Mouse (Mus musculus): Measurements from ENCODE around the gene Trabd.

Trabd gene

GRCm38 (mm10) chr15:89078208-89078836, 3.4 kb downstream of the Trabd start:
- DNase-seq (ENCODE audit: low spot score): no peak

- DNase-seq (ENCODE audit: low spot score): no peak
Measured at GRCm38 (mm10) chr15:89083906-89084305, 9.0 kb downstream of the Trabd start.

GRCm38 (mm10) chr15:89084826-89085225, 9.9 kb downstream of the Trabd start:
- DNase-seq (ENCODE audit: low spot score): no peak

- peak; percentile 63 for DNase-seq (ENCODE audit: low spot score)
Measured at GRCm38 (mm10) chr15:89088607-89089247, 13.8 kb downstream of the Trabd start, which contains the start of gene Selenoo. Selenoo (plus strand) TSS chr15:89089084.

- no peak for DNase-seq (ENCODE audit: low spot score)
Measured at GRCm38 (mm10) chr15:89089248-89090051, 14.5 kb downstream of the Trabd start.

- no peak for DNase-seq (ENCODE audit: low spot score)
Measured at GRCm38 (mm10) chr15:89090662-89091061, 15.7 kb downstream of the Trabd start.

GRCm38 (mm10) chr15:89092181-89092580, 17.3 kb downstream of the Trabd start:
- no peak for DNase-seq (ENCODE audit: low spot score)

- DNase-seq (ENCODE audit: low spot score): no peak
Measured at GRCm38 (mm10) chr15:89097450-89097849, 22.5 kb downstream of the Trabd start.

GRCm38 (mm10) chr15:89098616-89099015, 23.7 kb downstream of the Trabd start:
- DNase-seq (ENCODE audit: low spot score): no peak

- no peak for DNase-seq (ENCODE audit: low spot score)
Measured at GRCm38 (mm10) chr15:89100823-89101222, 25.9 kb downstream of the Trabd start.

- DNase-seq (ENCODE audit: low spot score): no peak
Measured at GRCm38 (mm10) chr15:89102646-89103045, 27.7 kb downstream of the Trabd start.

GRCm38 (mm10) chr15:89103921-89104320, 29.0 kb downstream of the Trabd start:
- no peak for DNase-seq (ENCODE audit: low spot score)

GRCm38 (mm10) chr15:89104425-89104824, 29.5 kb downstream of the Trabd start:
- no peak for DNase-seq (ENCODE audit: low spot score)

GRCm38 (mm10) chr15:89106073-89106472, 31.1 kb downstream of the Trabd start:
- no peak for DNase-seq (ENCODE audit: low spot score)

GRCm38 (mm10) chr15:89106976-89107375, 32.1 kb downstream of the Trabd start:
- no peak for DNase-seq (ENCODE audit: low spot score)

- DNase-seq (ENCODE audit: low spot score): no peak
Measured at GRCm38 (mm10) chr15:89110147-89110546, 35.2 kb downstream of the Trabd start.

- no peak for DNase-seq (ENCODE audit: low spot score)
Measured at GRCm38 (mm10) chr15:89118007-89118406, 43.1 kb downstream of the Trabd start.

GRCm38 (mm10) chr15:89122649-89123366, 47.9 kb downstream of the Trabd start, which contains the start of gene Tubgcp6:
Tubgcp6 (minus strand) TSS chr15:89123112.
- peak; percentile 85 for DNase-seq (ENCODE audit: low spot score)

- DNase-seq (ENCODE audit: low spot score): no peak
Measured at GRCm38 (mm10) chr15:89123595-89123994, 48.7 kb downstream of the Trabd start.

GRCm38 (mm10) chr15:89124312-89124711, 49.4 kb downstream of the Trabd start:
- no peak for DNase-seq (ENCODE audit: low spot score)

GRCm38 (mm10) chr15:89125351-89125750, 50.4 kb downstream of the Trabd start:
- DNase-seq (ENCODE audit: low spot score): no peak

- no peak for DNase-seq (ENCODE audit: low spot score)
Measured at GRCm38 (mm10) chr15:89126622-89127021, 51.7 kb downstream of the Trabd start.
